Mouse (Mus musculus) kidney, adult 2 months (tissue): ENCODE measurements around the gene Ddx54.

Experiments
- CTCF ChIP-seq: fragments of 200-500 bp; conservative IDR thresholded peaks from 2 replicates; pipeline ENCODE4 v1.5.1; 2011; ENCODE audit warnings: low read depth, mild to moderate bottlenecking, control low read depth, low read length, moderate library complexity, mixed read lengths; ENCODE audit not compliant: insufficient read depth, insufficient read length
- POLR2A ChIP-seq: fragments of 200-500 bp; IDR thresholded peaks from one replicate; pipeline ENCODE4 v1.6.1; 2011; ENCODE audit warnings: low read depth, low read length, control low read depth

DNA sequence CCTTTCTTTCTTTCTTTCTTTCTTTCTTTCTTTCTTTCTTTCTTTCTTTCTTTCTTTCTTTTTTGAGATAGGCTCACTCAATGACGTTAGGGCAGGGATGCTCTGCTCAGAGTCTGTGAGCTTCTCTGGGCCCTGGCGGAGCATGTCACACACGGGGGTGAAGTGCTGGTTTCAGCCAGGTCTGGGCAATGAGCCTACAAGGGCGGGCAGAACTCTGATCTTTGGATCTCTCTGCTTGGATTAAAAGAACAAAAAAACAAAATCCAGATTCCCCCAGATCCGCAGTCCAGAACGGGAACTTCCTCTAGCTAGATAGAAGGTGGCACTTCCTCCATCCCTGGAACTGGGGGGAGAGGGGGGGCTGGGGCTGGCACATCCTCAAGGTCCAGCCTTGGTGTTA, 33.3 kb downstream of the Ddx54 start:
- TF ChIP-seq CTCF (no peak), POLR2A (no peak)
